Mouse (Mus musculus) midbrain, embryonic 14.5 days (tissue): Measurements from ENCODE around the gene Themis. TPM values are rescaled to one million over a fixed set of nuclear protein-coding genes. Genes with fewer than 3 reads are reported as not detected.

ENCODE experiments used
- ATAC-seq: fragments of 200-750 bp; cut with Nextera tagmentation; 2 replicates; pipeline ENCODE4 v1.8.0; 2017; ENCODE audit warnings: moderate number of reproducible peaks, moderate library complexity; ENCODE audit not compliant: low FRiP score, low TSS enrichment
- DNase-seq: peaks from one replicate; pipeline ENCODE4 v3.0.0-alpha.2; 2015
- H3K27ac ChIP-seq: fragments of 300-500 bp; sonication (generic); replicated peaks from 2 replicates; pipeline ENCODE4 v1.5.1; 2014; ENCODE audit warnings: mild to moderate bottlenecking, low read depth, low read length, moderate library complexity
- H3K27me3 ChIP-seq: fragments of 300-500 bp; sonication (generic); 2 replicates; pipeline ENCODE4 v1.6.1; 2014; ENCODE audit warnings: low read length, control low read depth, mixed read lengths; ENCODE audit not compliant: control insufficient read depth, insufficient read depth
- H3K36me3 ChIP-seq: fragments of 300-500 bp; sonication (generic); 2 replicates; pipeline ENCODE4 v1.6.1; 2014; ENCODE audit warnings: low read length, control low read depth; ENCODE audit not compliant: control insufficient read depth, insufficient read depth
- H3K4me1 ChIP-seq: fragments of 300-500 bp; sonication (generic); 2 replicates; pipeline ENCODE4 v1.6.1; 2014; ENCODE audit warnings: mild to moderate bottlenecking, antibody characterized with exemption, low read length, control low read depth; ENCODE audit not compliant: control insufficient read depth, insufficient read depth
- H3K4me2 ChIP-seq: fragments of 300-500 bp; sonication (generic); 2 replicates; pipeline ENCODE4 v1.6.1; 2014; ENCODE audit warnings: mild to moderate bottlenecking, low read length, moderate library complexity
- H3K4me3 ChIP-seq: fragments of 300-500 bp; sonication (generic); replicated peaks from 2 replicates; pipeline ENCODE4 v1.5.1; 2014; ENCODE audit warnings: low read depth, low read length
- H3K9ac ChIP-seq: fragments of 300-500 bp; sonication (generic); replicated peaks from 2 replicates; pipeline ENCODE4 v1.6.1; 2014; ENCODE audit warnings: mild to moderate bottlenecking, low read length, moderate library complexity
- H3K9me3 ChIP-seq: fragments of 300-500 bp; sonication (generic); 2 replicates; pipeline ENCODE4 v1.6.1; 2016; ENCODE audit warnings: low read length, control low read depth, mixed read lengths; ENCODE audit not compliant: control insufficient read depth
- WGBS: fragments of 180-500 bp; shearing (Covaris S2); extraction: QIAGEN DNeasy Blood & Tissue Kit; methylation state at CpG from one replicate; pipeline ENCODE4 v1.1.7; 2014; 5-methylcytosine and 5-hydroxymethylcytosine counted together
- polyA plus RNA-seq: library from polyadenylated mRNA; unstranded; fragments of >200 nt; fragmentation: Nextera tagmentation; extraction: Ambion mirVana; gene quantifications from 2 replicates; pipeline ENCODE4 v1.2.1, GENCODE M21; 2014

Themis gene
- polyA plus RNA-seq, 1 experiment from 2014 or later = not detected

DNA sequence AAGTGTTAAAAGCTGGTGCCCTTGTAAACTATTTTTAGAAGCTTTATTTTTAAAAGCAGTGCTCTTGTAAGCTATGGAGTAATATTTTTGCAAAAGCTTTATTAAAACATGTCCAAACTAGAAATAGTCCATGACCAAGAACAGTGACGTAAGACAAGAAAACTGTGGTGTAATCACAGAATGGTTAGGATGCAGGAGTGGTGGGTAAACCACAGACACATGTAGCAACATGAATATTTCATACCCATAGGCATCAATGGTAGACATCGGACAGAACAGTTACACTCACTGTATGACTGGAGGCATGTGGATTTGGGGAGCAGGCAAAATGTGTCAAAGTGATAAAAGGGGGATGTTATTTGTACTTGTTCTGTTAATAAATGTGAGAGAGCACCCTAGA is 222.7 kb downstream of the Themis start:
- WGBS = 85% methylated on average over 2 of the region's 2 CpGs
- DNase-seq (no peak), ATAC-seq (no peak)
- H3K36me3 ChIP-seq = no peaks in the 10 kb centered on the region
- H3K4me3 ChIP-seq = no peak overlapping the region
- H3K4me1 ChIP-seq = no peaks in the 10 kb centered on the region
- no peak overlapping the region for H3K9ac ChIP-seq
- H3K27ac ChIP-seq = no peak overlapping the region
- no peaks in the 10 kb centered on the region for H3K27me3 ChIP-seq
- H3K4me2 ChIP-seq = no peak overlapping the region
- no peaks in the 10 kb centered on the region for H3K9me3 ChIP-seq

DNA sequence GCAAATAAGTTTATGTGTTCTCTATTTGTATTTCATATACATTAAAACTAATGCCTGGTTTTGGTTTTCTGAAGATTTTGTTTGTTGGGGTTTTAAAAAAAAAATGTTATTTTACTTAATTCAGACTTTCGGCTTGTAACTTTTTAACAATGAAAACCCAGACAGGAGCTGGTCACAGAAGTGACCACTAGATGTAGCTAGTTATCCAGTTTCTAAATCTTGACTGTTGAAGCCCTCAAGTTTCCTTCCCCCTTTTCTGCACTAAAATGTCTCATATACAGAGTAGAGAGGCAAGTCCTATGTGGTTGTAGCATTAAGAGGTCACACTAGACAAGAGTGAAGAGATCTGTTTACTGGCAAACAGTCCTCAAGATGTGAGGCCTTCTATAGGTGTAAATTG is 230.2 kb downstream of the Themis start:
- Histone ChIP-seq H3K9ac (no peak overlapping the region), H3K4me3 (no peak overlapping the region), H3K9me3 (no peaks in the 10 kb centered on the region), H3K4me2 (no peak overlapping the region), H3K27me3 (no peaks in the 10 kb centered on the region), H3K36me3 (no peaks in the 10 kb centered on the region), H3K4me1 (no peaks in the 10 kb centered on the region), H3K27ac (no peak overlapping the region)
- no peak for ATAC-seq
- peak; percentile 49 for DNase-seq
- 57% methylated on average over 1 of the region's 1 CpGs for WGBS
